Mouse (Mus musculus) hindbrain, embryonic 13.5 days (tissue): ENCODE results near the gene Barhl2. TPM values are rescaled to one million over a fixed set of nuclear protein-coding genes. Genes with fewer than 3 reads are reported as not detected.

Experiments
- ATAC-seq: fragments of 200-750 bp; cut with Nextera tagmentation; 2 replicates; pipeline ENCODE4 v1.8.0; 2017; ENCODE audit warnings: moderate TSS enrichment; ENCODE audit not compliant: low FRiP score
- H3K27ac ChIP-seq: fragments of 300-500 bp; sonication (generic); 2 replicates; pipeline ENCODE4 v1.5.1; 2015; ENCODE audit warnings: inconsistent platforms, mild to moderate bottlenecking, moderate library complexity
- H3K27me3 ChIP-seq: fragments of 300-500 bp; sonication (generic); 2 replicates; pipeline ENCODE4 v1.6.1; 2015; ENCODE audit warnings: mild to moderate bottlenecking, inconsistent platforms
- H3K36me3 ChIP-seq: fragments of 300-500 bp; sonication (generic); 2 replicates; pipeline ENCODE4 v1.6.1; 2015; ENCODE audit warnings: mild to moderate bottlenecking, inconsistent platforms
- H3K4me1 ChIP-seq: fragments of 300-500 bp; sonication (generic); replicated peaks from 2 replicates; pipeline ENCODE4 v1.6.1; 2015; ENCODE audit warnings: inconsistent platforms
- H3K4me2 ChIP-seq: fragments of 300-500 bp; sonication (generic); 2 replicates; pipeline ENCODE4 v1.6.1; 2015; ENCODE audit warnings: inconsistent platforms, mild to moderate bottlenecking, moderate library complexity
- H3K4me3 ChIP-seq: fragments of 300-500 bp; sonication (generic); 2 replicates; pipeline ENCODE4 v1.5.1; 2015; ENCODE audit warnings: mild to moderate bottlenecking, inconsistent platforms
- H3K9ac ChIP-seq: fragments of 300-500 bp; sonication (generic); 2 replicates; pipeline ENCODE4 v1.6.1; 2015; ENCODE audit warnings: mild to moderate bottlenecking, inconsistent platforms
- H3K9me3 ChIP-seq: fragments of 300-500 bp; sonication (generic); 2 replicates; pipeline ENCODE4 v1.6.1; 2016; ENCODE audit warnings: inconsistent platforms
- WGBS: fragments of 180-500 bp; shearing (Covaris S2); methylation state at CpG from one replicate; pipeline ENCODE4 v1.1.7; 2015; 5-methylcytosine and 5-hydroxymethylcytosine counted together
- polyA plus RNA-seq: library from polyadenylated mRNA; unstranded; fragments of >200 nt; fragmentation: Nextera tagmentation; extraction: Ambion mirVana; gene quantifications from 2 replicates; pipeline ENCODE4 v1.2.1, GENCODE M21; 2015

Gene Barhl2
- polyA plus RNA-seq, 1 experiment from 2014 or later = 1.9 TPM

- no peak for ATAC-seq
These were observed 3.5 kb upstream of the Barhl2 start for GRCm38 (mm10) chr5:106461431-106461830.

GRCm38 (mm10) chr5:106460535-106460934 is 2.6 kb upstream of the Barhl2 start:
- H3K9me3 ChIP-seq = no peaks in the 10 kb centered on the region
- no peak overlapping the region for H3K27ac ChIP-seq
- no peak overlapping the region for H3K4me2 ChIP-seq
- WGBS = 1% methylated on average over 17 of the region's 17 CpGs
- H3K27me3 ChIP-seq = peaks cover 93% of the 10 kb centered on the region
- ATAC-seq = no peak
- no peak overlapping the region for H3K9ac ChIP-seq
- peaks cover 25% of the 10 kb centered on the region for H3K4me1 ChIP-seq
- H3K4me3 ChIP-seq = no peak overlapping the region
- H3K36me3 ChIP-seq = no peaks in the 10 kb centered on the region

More at GRCm38 (mm10) chr5:106461431-106461830, 3.5 kb upstream of the Barhl2 start:
- 7% methylated on average over 3 of the region's 3 CpGs for WGBS
- Histone ChIP-seq H3K4me2 (no peak overlapping the region), H3K9ac (no peak overlapping the region), H3K27ac (no peak overlapping the region), H3K27me3 (peaks cover 95% of the 10 kb centered on the region), H3K4me3 (no peak overlapping the region), H3K9me3 (no peaks in the 10 kb centered on the region), H3K4me1 (peaks cover 25% of the 10 kb centered on the region), H3K36me3 (no peaks in the 10 kb centered on the region)

GRCm38 (mm10) chr5:106460001-106460511 is 2.1 kb upstream of the Barhl2 start:
- Histone ChIP-seq H3K4me1 (peaks cover 25% of the 10 kb centered on the region), H3K27ac (no peak overlapping the region), H3K4me2 (no peak overlapping the region), H3K4me3 (no peak overlapping the region), H3K36me3 (no peaks in the 10 kb centered on the region), H3K27me3 (peaks cover 93% of the 10 kb centered on the region), H3K9me3 (no peaks in the 10 kb centered on the region), H3K9ac (no peak overlapping the region)
- no peak for ATAC-seq
- WGBS = 0% methylated on average over 22 of the region's 22 CpGs

GRCm38 (mm10) chr5:106459120-106459641 is 1.2 kb upstream of the Barhl2 start:
- no peak; the same call in 1 of the 2 replicates for ATAC-seq
- Histone ChIP-seq H3K4me3 (peak overlapping the region; percentile 41), H3K36me3 (no peaks in the 10 kb centered on the region), H3K9ac (peak overlapping the region; percentile 46; the same call in 1 of the 2 replicates), H3K27ac (no peak overlapping the region), H3K4me1 (peaks cover 25% of the 10 kb centered on the region), H3K9me3 (no peaks in the 10 kb centered on the region), H3K4me2 (peak overlapping the region; percentile 65), H3K27me3 (peaks cover 93% of the 10 kb centered on the region)
- WGBS = under 1% methylated on average over 31 of the region's 31 CpGs

GRCm38 (mm10) chr5:106458477-106459119 is 632 bp upstream of the Barhl2 start:
- H3K9me3 ChIP-seq = no peaks in the 10 kb centered on the region
- no peaks in the 10 kb centered on the region for H3K36me3 ChIP-seq
- peak overlapping the region; percentile 65 for H3K4me2 ChIP-seq
- peak; percentile 79 for ATAC-seq
- H3K4me3 ChIP-seq = peak overlapping the region; percentile 41
- H3K9ac ChIP-seq = peak overlapping the region; percentile 46; the same call in 1 of the 2 replicates
- under 1% methylated on average over 42 of the region's 68 CpGs for WGBS
- H3K27ac ChIP-seq = no peak overlapping the region
- peaks cover 93% of the 10 kb centered on the region for H3K27me3 ChIP-seq
- H3K4me1 ChIP-seq = peaks cover 22% of the 10 kb centered on the region

- H3K4me2 ChIP-seq = 0 out of 2 replicates have a peak overlapping the region, but pooled peaks have one; percentile 65
- no peaks in the 10 kb centered on the region for H3K36me3 ChIP-seq
- WGBS = under 1% methylated on average over 63 of the region's 63 CpGs
- peaks cover 27% of the 10 kb centered on the region for H3K4me1 ChIP-seq
- peaks cover 91% of the 10 kb centered on the region for H3K27me3 ChIP-seq
- peak overlapping the region; percentile 41 for H3K4me3 ChIP-seq
- no peak overlapping the region for H3K9ac ChIP-seq
- no peak for ATAC-seq
- H3K9me3 ChIP-seq = no peaks in the 10 kb centered on the region
- H3K27ac ChIP-seq = no peak overlapping the region; the same call in 1 of the 2 replicates
These were observed 648 bp downstream of the Barhl2 start for GRCm38 (mm10) chr5:106457111-106457925.

GRCm38 (mm10) chr5:106455984-106456383 is 2.0 kb downstream of the Barhl2 start:
- WGBS = 2% methylated on average over 7 of the region's 7 CpGs
- H3K27ac ChIP-seq = no peak overlapping the region
- no peak for ATAC-seq
- H3K4me3 ChIP-seq = peak overlapping the region; percentile 18; the same call in 1 of the 2 replicates
- H3K27me3 ChIP-seq = peaks cover 90% of the 10 kb centered on the region
- no peaks in the 10 kb centered on the region for H3K36me3 ChIP-seq
- peaks cover 31% of the 10 kb centered on the region for H3K4me1 ChIP-seq
- no peak overlapping the region for H3K4me2 ChIP-seq
- H3K9me3 ChIP-seq = no peaks in the 10 kb centered on the region
- no peak overlapping the region for H3K9ac ChIP-seq

- Histone ChIP-seq H3K9ac (no peak overlapping the region), H3K4me1 (peaks cover 31% of the 10 kb centered on the region), H3K27ac (no peak overlapping the region), H3K36me3 (no peaks in the 10 kb centered on the region), H3K4me3 (peak overlapping the region; percentile 18; the same call in 1 of the 2 replicates), H3K9me3 (no peaks in the 10 kb centered on the region), H3K27me3 (peaks cover 90% of the 10 kb centered on the region), H3K4me2 (no peak overlapping the region)
- ATAC-seq = no peak
- 2% methylated on average over 17 of the region's 17 CpGs for WGBS
These were observed 2.7 kb downstream of the Barhl2 start for GRCm38 (mm10) chr5:106455106-106455920.

- no peak overlapping the region for H3K4me2 ChIP-seq
- no peak overlapping the region for H3K27ac ChIP-seq
- WGBS = under 1% methylated on average over 9 of the region's 9 CpGs
- H3K27me3 ChIP-seq = peaks cover 90% of the 10 kb centered on the region
- no peak overlapping the region for H3K9ac ChIP-seq
- H3K4me1 ChIP-seq = peaks cover 31% of the 10 kb centered on the region
- peak overlapping the region; percentile 28; the same call in 1 of the 2 replicates for H3K4me3 ChIP-seq
- H3K9me3 ChIP-seq = no peaks in the 10 kb centered on the region
- H3K36me3 ChIP-seq = no peaks in the 10 kb centered on the region
- ATAC-seq = no peak
These were observed 3.4 kb downstream of the Barhl2 start for GRCm38 (mm10) chr5:106454411-106455105.

GRCm38 (mm10) chr5:106453886-106454321 is 4.1 kb downstream of the Barhl2 start:
- under 1% methylated on average over 13 of the region's 13 CpGs for WGBS

More at GRCm38 (mm10) chr5:106453886-106454321, 4.1 kb downstream of the Barhl2 start:
- H3K27me3 ChIP-seq = peaks cover 90% of the 10 kb centered on the region
- H3K4me3 ChIP-seq = peak overlapping the region; percentile 28
- H3K36me3 ChIP-seq = no peaks in the 10 kb centered on the region
- peak overlapping the region; percentile 35 for H3K27ac ChIP-seq
- no peaks in the 10 kb centered on the region for H3K9me3 ChIP-seq
- peak overlapping the region; percentile 27; the same call in 1 of the 2 replicates for H3K4me2 ChIP-seq
- no peak for ATAC-seq
- H3K4me1 ChIP-seq = peaks cover 26% of the 10 kb centered on the region
- no peak overlapping the region for H3K9ac ChIP-seq
